Mouse (Mus musculus): Measurements from ENCODE around the gene Cntnap2.

DNA sequence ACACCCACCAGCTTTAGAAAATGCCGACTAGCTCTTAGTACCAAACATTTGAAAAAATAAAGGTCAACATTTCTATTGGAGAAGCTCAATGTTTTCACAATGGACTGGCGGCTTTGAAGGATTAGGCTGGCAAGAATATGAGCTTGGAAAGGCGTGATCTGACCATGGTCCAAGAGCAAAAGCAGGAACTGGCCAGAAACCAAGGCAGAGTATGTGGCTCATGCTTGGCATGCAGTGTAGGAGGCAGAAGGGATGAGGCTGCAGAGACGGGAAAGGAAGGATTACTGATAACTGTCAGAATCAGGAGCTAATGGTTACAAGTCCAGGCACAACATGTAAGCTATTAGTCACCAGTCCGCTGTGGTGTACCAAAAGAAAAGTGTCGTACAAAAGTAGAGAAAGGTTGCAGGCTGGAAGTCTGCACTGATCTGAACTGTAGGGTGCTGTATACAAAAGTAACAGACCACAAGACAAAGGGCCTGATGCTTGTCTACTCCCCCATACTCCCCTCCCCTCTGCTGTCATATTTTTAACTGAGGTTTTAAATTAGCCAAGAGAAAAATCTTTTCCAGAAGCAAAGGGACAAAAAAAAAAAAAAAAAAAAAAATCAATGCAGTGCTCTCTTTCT lies 525.4 kb downstream of the Cntnap2 start:
- TF ChIP-seq CTCF (IDR thresholded peaks at IDR 0.05; ENCODE audit: low read depth, low read length), result no peak
- TF ChIP-seq POLR2A (IDR thresholded peaks at IDR 0.05; ENCODE audit: extremely low read depth, insufficient read depth, low read length), result no peak

Measured in liver, adult 2 months (tissue).